In genomic region chr5:136933930-136934329, GRCm38 (mm10) we compare ENCODE assay signal across 32 mouse cellular contexts. TPM values are rescaled to one million over a fixed set of nuclear protein-coding genes. Genes with fewer than 3 reads are reported as not detected.
"Had no signal": no experiment of that assay in that cellular context is flagged by ENCODE, and none has a peak within 500 bp of the region (broad histone marks: within the 10 kb centered on the region; RNA-seq: fewer than 3 reads in every experiment).

No protein-coding gene starts in this region.

- H3K36me3 ChIP-seq: heart, embryonic 10.5 days; heart, embryonic 12.5 days; hindbrain, embryonic 10.5 days; hindbrain, embryonic 12.5 days; intestine, embryonic 15.5 days; liver, embryonic 12.5 days had no signal

- H3K4me3 ChIP-seq: gastrocnemius, adult 2 months; heart, embryonic 10.5 days; heart, embryonic 12.5 days; hindbrain, embryonic 10.5 days; hindbrain, embryonic 12.5 days; intestine, embryonic 15.5 days; layer of hippocampus, adult 2 months; limb, embryonic 13.5 days; limb, embryonic 15.5 days; liver, embryonic 12.5 days had no signal

- H3K9ac ChIP-seq: heart, embryonic 12.5 days; hindbrain, embryonic 12.5 days; hindbrain, embryonic 14.5 days; intestine, embryonic 15.5 days; limb, embryonic 13.5 days; limb, embryonic 15.5 days; liver, embryonic 12.5 days; liver, embryonic 14.5 days had no signal

- H3K27ac ChIP-seq: gastrocnemius, adult 2 months; heart, embryonic 10.5 days; hindbrain, embryonic 10.5 days; hindbrain, embryonic 12.5 days; hindbrain, embryonic 14.5 days; intestine, embryonic 15.5 days; layer of hippocampus, adult 2 months; limb, embryonic 13.5 days; limb, embryonic 15.5 days; liver, embryonic 12.5 days; liver, embryonic 14.5 days had no signal

- ATAC-seq: hindbrain, embryonic 16.5 days; intestine, embryonic 15.5 days; intestine, postnatal 0 days; liver, embryonic 12.5 days had no signal

- H3K9me3 ChIP-seq: heart, embryonic 10.5 days; heart, embryonic 12.5 days; hindbrain, embryonic 10.5 days; hindbrain, embryonic 12.5 days; intestine, embryonic 15.5 days; limb, embryonic 13.5 days; limb, embryonic 15.5 days; liver, embryonic 12.5 days had no signal

- H3K4me2 ChIP-seq: heart, embryonic 12.5 days; hindbrain, embryonic 12.5 days; hindbrain, embryonic 14.5 days; intestine, embryonic 15.5 days; limb, embryonic 13.5 days; limb, embryonic 15.5 days; liver, embryonic 12.5 days had no signal

- H3K27me3 ChIP-seq: heart, embryonic 12.5 days; hindbrain, embryonic 12.5 days; intestine, embryonic 15.5 days; limb, embryonic 13.5 days; limb, embryonic 15.5 days; liver, embryonic 12.5 days had no signal

- DNase-seq: gastrocnemius, adult 2 months; gastrocnemius, postnatal 10 days; gastrocnemius, postnatal 25 days; heart, adult 18-20 months; heart, postnatal 10 days; heart, postnatal 4 days; kidney, adult 18-20 months; kidney, adult 8-10 months; kidney, postnatal 10 days; kidney, postnatal 25 days; kidney, postnatal 4 days; left cerebral cortex, postnatal 4 days had no signal

RNA-seq across cellular contexts. Expression of gene Cldn15, which starts 32.5 kb away (rescaled TPM):
- total RNA-seq: layer of hippocampus, postnatal 10 days; left cerebral cortex, adult 18-20 months; left cerebral cortex, postnatal 10 days; left cerebral cortex, postnatal 25 days had no signal
- polyA plus RNA-seq: inflammation-experienced regulatory T-cells, adult 6 months had no signal

RNA-seq across cellular contexts. Expression of gene Col26a1, which starts 50.9 kb away (rescaled TPM):
- total RNA-seq: granulocyte monocyte progenitor cell, adult 5-6 weeks; heart, adult 18-20 months; liver, adult 2 months had no signal
- polyA plus RNA-seq: inflammation-experienced regulatory T-cells, adult 6 months; liver, adult 2 months had no signal
